11 mouse cellular contexts compared by ENCODE assay signal in genomic region chr16:31433466-31434110, GRCm38 (mm10). TPM values are rescaled to one million over a fixed set of nuclear protein-coding genes. Genes with fewer than 3 reads are reported as not detected.
DNase-seq lines count a peak whose midpoint lies in the region.
"Had no signal": no experiment of that assay in that cellular context is flagged by ENCODE, and none has a peak within 500 bp of the region (broad histone marks: within the 10 kb centered on the region; RNA-seq: fewer than 3 reads in every experiment).

No protein-coding gene starts in this region.

- DNase-seq in cerebellum, adult 9-10 months, result peak; percentile 47
- DNase-seq in cerebellum, postnatal 36 days, result no peak
- peak; percentile 43 for DNase-seq in left cerebral cortex, postnatal 4 days
- no peak for DNase-seq in left cerebral cortex, adult 11 months (ENCODE audit: low spot score)
- DNase-seq in cerebellum, adult 9-11 months, result peak; percentile 42
- DNase-seq in kidney, postnatal 25 days, result peak; percentile 37 to 52
- no peak for DNase-seq in spleen, postnatal 36 days (ENCODE audit: low spot score in 2 of 2)
- no peak for DNase-seq in testis, postnatal 14 days (ENCODE audit: low spot score)
- DNase-seq: heart, adult 11 months; heart, postnatal 36 days; thymus, postnatal 4 days had no signal

- intact Hi-C loops in left cerebral cortex, postnatal 4 days (cut with DNase I), result no loop called here

RNA-seq across cellular contexts. Expression of gene Bdh1, which starts 11.5 kb away (rescaled TPM):
- 100 to 1,000 TPM; 259 to 272 TPM for total RNA-seq in left cerebral cortex, postnatal 4 days (2021)

Comparison
In these comparisons a context has a peak if more than half of its experiments do, and no peak if none do; other contexts are left out.
1. DNase-seq: peak in cerebellum, adult 9-10 months (single experiment), left cerebral cortex, postnatal 4 days (single experiment), cerebellum, adult 9-11 months (single experiment) and kidney, postnatal 25 days (2 of 2); none in cerebellum, postnatal 36 days (0 of 2), left cerebral cortex, adult 11 months (single experiment), spleen, postnatal 36 days (0 of 2) and testis, postnatal 14 days (single experiment).